Mouse (Mus musculus) hindbrain, embryonic 13.5 days (tissue): ENCODE results near the gene Foxn3. TPM values are rescaled to one million over a fixed set of nuclear protein-coding genes. Genes with fewer than 3 reads are reported as not detected.

Experiments used
- ATAC-seq: fragments of 200-750 bp; cut with Nextera tagmentation; 2 replicates; pipeline ENCODE4 v1.8.0; 2017; ENCODE audit warnings: moderate TSS enrichment; ENCODE audit not compliant: low FRiP score
- H3K27ac ChIP-seq: fragments of 300-500 bp; sonication (generic); 2 replicates; pipeline ENCODE4 v1.5.1; 2015; ENCODE audit warnings: inconsistent platforms, mild to moderate bottlenecking, moderate library complexity
- H3K27me3 ChIP-seq: fragments of 300-500 bp; sonication (generic); 2 replicates; pipeline ENCODE4 v1.6.1; 2015; ENCODE audit warnings: mild to moderate bottlenecking, inconsistent platforms
- H3K36me3 ChIP-seq: fragments of 300-500 bp; sonication (generic); 2 replicates; pipeline ENCODE4 v1.6.1; 2015; ENCODE audit warnings: mild to moderate bottlenecking, inconsistent platforms
- H3K4me1 ChIP-seq: fragments of 300-500 bp; sonication (generic); replicated peaks from 2 replicates; pipeline ENCODE4 v1.6.1; 2015; ENCODE audit warnings: inconsistent platforms
- H3K4me2 ChIP-seq: fragments of 300-500 bp; sonication (generic); 2 replicates; pipeline ENCODE4 v1.6.1; 2015; ENCODE audit warnings: inconsistent platforms, mild to moderate bottlenecking, moderate library complexity
- H3K4me3 ChIP-seq: fragments of 300-500 bp; sonication (generic); 2 replicates; pipeline ENCODE4 v1.5.1; 2015; ENCODE audit warnings: mild to moderate bottlenecking, inconsistent platforms
- H3K9ac ChIP-seq: fragments of 300-500 bp; sonication (generic); 2 replicates; pipeline ENCODE4 v1.6.1; 2015; ENCODE audit warnings: mild to moderate bottlenecking, inconsistent platforms
- H3K9me3 ChIP-seq: fragments of 300-500 bp; sonication (generic); 2 replicates; pipeline ENCODE4 v1.6.1; 2016; ENCODE audit warnings: inconsistent platforms
- WGBS: fragments of 180-500 bp; shearing (Covaris S2); methylation state at CpG from one replicate; pipeline ENCODE4 v1.1.7; 2015; 5-methylcytosine and 5-hydroxymethylcytosine counted together
- polyA plus RNA-seq: library from polyadenylated mRNA; unstranded; fragments of >200 nt; fragmentation: Nextera tagmentation; extraction: Ambion mirVana; gene quantifications from 2 replicates; pipeline ENCODE4 v1.2.1, GENCODE M21; 2015

The Foxn3 gene
- polyA plus RNA-seq, 1 experiment from 2014 or later = 83.6 TPM

GRCm38 (mm10) chr12:99587338-99587737, 24.0 kb upstream of the Foxn3 start:
- Histone ChIP-seq H3K4me2 (no peak overlapping the region), H3K9ac (no peak overlapping the region), H3K27me3 (no peaks in the 10 kb centered on the region), H3K36me3 (no peaks in the 10 kb centered on the region), H3K4me1 (no peaks in the 10 kb centered on the region), H3K27ac (no peak overlapping the region), H3K9me3 (0 out of 2 replicates have a peak, but pooled peaks cover 2% of the 10 kb centered on the region), H3K4me3 (no peak overlapping the region)
- ATAC-seq = no peak
- 86% methylated on average over 3 of the region's 3 CpGs for WGBS

- H3K27me3 ChIP-seq = no peaks in the 10 kb centered on the region
- no peaks in the 10 kb centered on the region for H3K36me3 ChIP-seq
- H3K4me3 ChIP-seq = no peak overlapping the region
- H3K9me3 ChIP-seq = no peaks in the 10 kb centered on the region
- WGBS = 76% methylated on average over 4 of the region's 4 CpGs
- H3K9ac ChIP-seq = no peak overlapping the region
- H3K27ac ChIP-seq = no peak overlapping the region
- H3K4me1 ChIP-seq = no peaks in the 10 kb centered on the region
- ATAC-seq = no peak
- H3K4me2 ChIP-seq = no peak overlapping the region
Observed at GRCm38 (mm10) chr12:99579989-99580388, 16.6 kb upstream of the Foxn3 start.

- Histone ChIP-seq H3K4me1 (peaks cover 5% of the 10 kb centered on the region), H3K27ac (no peak overlapping the region), H3K4me3 (no peak overlapping the region), H3K9me3 (no peaks in the 10 kb centered on the region), H3K9ac (no peak overlapping the region), H3K36me3 (no peaks in the 10 kb centered on the region), H3K4me2 (no peak overlapping the region), H3K27me3 (peaks cover 8% of the 10 kb centered on the region; the same call in 1 of the 2 replicates)
- no peak for ATAC-seq
- 67% methylated on average over 6 of the region's 6 CpGs for WGBS
Observed at GRCm38 (mm10) chr12:99576682-99577081, 13.3 kb upstream of the Foxn3 start.

- peaks cover 10% of the 10 kb centered on the region; the same call in 1 of the 2 replicates for H3K27me3 ChIP-seq
- no peak overlapping the region for H3K4me2 ChIP-seq
- H3K9ac ChIP-seq = no peak overlapping the region
- no peaks in the 10 kb centered on the region for H3K9me3 ChIP-seq
- H3K4me1 ChIP-seq = peaks cover 12% of the 10 kb centered on the region
- no peak overlapping the region for H3K4me3 ChIP-seq
- ATAC-seq = no peak
- H3K36me3 ChIP-seq = no peaks in the 10 kb centered on the region
- H3K27ac ChIP-seq = no peak overlapping the region
- 45% methylated on average over 13 of the region's 13 CpGs for WGBS
Observed at GRCm38 (mm10) chr12:99574299-99574698, 10.9 kb upstream of the Foxn3 start.

GRCm38 (mm10) chr12:99573036-99573435, 9.7 kb upstream of the Foxn3 start:
- peaks cover 12% of the 10 kb centered on the region for H3K4me1 ChIP-seq
- H3K4me2 ChIP-seq = no peak overlapping the region
- H3K9me3 ChIP-seq = no peaks in the 10 kb centered on the region
- H3K36me3 ChIP-seq = no peaks in the 10 kb centered on the region
- H3K9ac ChIP-seq = no peak overlapping the region
- no peak overlapping the region for H3K4me3 ChIP-seq
- peaks cover 10% of the 10 kb centered on the region; the same call in 1 of the 2 replicates for H3K27me3 ChIP-seq
- H3K27ac ChIP-seq = no peak overlapping the region
- WGBS = 92% methylated on average over 6 of the region's 6 CpGs
- ATAC-seq = no peak

- Histone ChIP-seq H3K4me2 (no peak overlapping the region), H3K27ac (no peak overlapping the region), H3K4me3 (no peak overlapping the region), H3K27me3 (peaks cover 10% of the 10 kb centered on the region; the same call in 1 of the 2 replicates), H3K9ac (no peak overlapping the region), H3K4me1 (peaks cover 12% of the 10 kb centered on the region), H3K9me3 (no peaks in the 10 kb centered on the region), H3K36me3 (no peaks in the 10 kb centered on the region)
- no peak for ATAC-seq
- 95% methylated on average over 8 of the region's 8 CpGs for WGBS
Observed at GRCm38 (mm10) chr12:99571999-99572398, 8.6 kb upstream of the Foxn3 start.

- Histone ChIP-seq H3K4me1 (peaks cover 12% of the 10 kb centered on the region), H3K9ac (no peak overlapping the region), H3K27ac (no peak overlapping the region), H3K9me3 (no peaks in the 10 kb centered on the region), H3K4me3 (no peak overlapping the region), H3K36me3 (no peaks in the 10 kb centered on the region), H3K27me3 (peaks cover 12% of the 10 kb centered on the region), H3K4me2 (peak overlapping the region; percentile 23; the same call in 1 of the 2 replicates)
- 71% methylated on average over 25 of the region's 25 CpGs for WGBS
- peak; percentile 81 for ATAC-seq
Observed at GRCm38 (mm10) chr12:99570197-99570956, 7.0 kb upstream of the Foxn3 start.

- no peak overlapping the region for H3K27ac ChIP-seq
- WGBS = 61% methylated on average over 2 of the region's 2 CpGs
- ATAC-seq = no peak
- H3K4me2 ChIP-seq = no peak overlapping the region
- H3K27me3 ChIP-seq = peaks cover 2% of the 10 kb centered on the region; the same call in 1 of the 2 replicates
- H3K9me3 ChIP-seq = no peaks in the 10 kb centered on the region
- no peak overlapping the region for H3K9ac ChIP-seq
- no peak overlapping the region for H3K4me3 ChIP-seq
- no peaks in the 10 kb centered on the region for H3K36me3 ChIP-seq
- peaks cover 25% of the 10 kb centered on the region for H3K4me1 ChIP-seq
Observed at GRCm38 (mm10) chr12:99565606-99566005, 2.2 kb upstream of the Foxn3 start.

GRCm38 (mm10) chr12:99564301-99564910, 1.0 kb upstream of the Foxn3 start:
- Histone ChIP-seq H3K36me3 (no peaks in the 10 kb centered on the region), H3K27ac (no peak overlapping the region), H3K27me3 (peaks cover 2% of the 10 kb centered on the region; the same call in 1 of the 2 replicates), H3K9ac (no peak overlapping the region), H3K9me3 (no peaks in the 10 kb centered on the region), H3K4me3 (peak overlapping the region; percentile 87; the same call in 1 of the 2 replicates), H3K4me1 (peaks cover 19% of the 10 kb centered on the region), H3K4me2 (peak overlapping the region; percentile 69)
- no peak for ATAC-seq
- 34% methylated on average over 9 of the region's 9 CpGs for WGBS

GRCm38 (mm10) chr12:99562867-99563189, 554 bp downstream of the Foxn3 start:
- Histone ChIP-seq H3K4me2 (peak overlapping the region; percentile 69), H3K4me1 (peaks cover 28% of the 10 kb centered on the region), H3K36me3 (no peaks in the 10 kb centered on the region), H3K9me3 (no peaks in the 10 kb centered on the region), H3K9ac (peak overlapping the region; percentile 90), H3K27ac (peak overlapping the region; percentile 94), H3K27me3 (peaks cover 2% of the 10 kb centered on the region; the same call in 1 of the 2 replicates), H3K4me3 (peak overlapping the region; percentile 87)
- no peak for ATAC-seq
- WGBS = under 1% methylated on average over 10 of the region's 10 CpGs

- peak overlapping the region; percentile 94 for H3K27ac ChIP-seq
- H3K27me3 ChIP-seq = peaks cover 2% of the 10 kb centered on the region; the same call in 1 of the 2 replicates
- ATAC-seq = peak; percentile 76
- H3K4me1 ChIP-seq = peaks cover 33% of the 10 kb centered on the region
- peak overlapping the region; percentile 69 for H3K4me2 ChIP-seq
- peak overlapping the region; percentile 90 for H3K9ac ChIP-seq
- under 1% methylated on average over 24 of the region's 24 CpGs for WGBS
- H3K9me3 ChIP-seq = no peaks in the 10 kb centered on the region
- H3K36me3 ChIP-seq = no peaks in the 10 kb centered on the region
- H3K4me3 ChIP-seq = peak overlapping the region; percentile 87
Observed at GRCm38 (mm10) chr12:99562073-99562866, 1.1 kb downstream of the Foxn3 start.

GRCm38 (mm10) chr12:99561333-99561766, 2.0 kb downstream of the Foxn3 start:
- 21% methylated on average over 3 of the region's 3 CpGs for WGBS
- peaks cover 38% of the 10 kb centered on the region for H3K4me1 ChIP-seq
- H3K27ac ChIP-seq = peak overlapping the region; percentile 30
- H3K27me3 ChIP-seq = peaks cover 2% of the 10 kb centered on the region; the same call in 1 of the 2 replicates
- ATAC-seq = no peak
- H3K9me3 ChIP-seq = no peaks in the 10 kb centered on the region
- H3K9ac ChIP-seq = peak overlapping the region; percentile 90
- H3K4me3 ChIP-seq = peak overlapping the region; percentile 87
- peak overlapping the region; percentile 69 for H3K4me2 ChIP-seq
- H3K36me3 ChIP-seq = no peaks in the 10 kb centered on the region
